Mouse (Mus musculus) adipocyte (in vitro differentiated cells): Measurements from ENCODE around the gene Tmie.

Experiments used
- DNase-seq: peaks from one replicate; pipeline ENCODE4 v3.0.0-alpha.2; 2016; ENCODE audit warnings: low spot score

The Tmie gene

GRCm38 (mm10) chr9:110879998-110880561 is at the start of gene Tmie:
Tmie (minus strand) TSS chr9:110880113.
- no peak for DNase-seq

- peak; percentile 70 for DNase-seq
These were observed 42.8 kb upstream of the Tmie start for GRCm38 (mm10) chr9:110922759-110923158.

- no peak for DNase-seq
These were observed 40.9 kb upstream of the Tmie start for GRCm38 (mm10) chr9:110920665-110921419.

GRCm38 (mm10) chr9:110916786-110917185 is 36.9 kb upstream of the Tmie start, which contains the start of gene Fam240a:
Fam240a (minus strand) TSS chr9:110916861.
- no peak for DNase-seq

- no peak for DNase-seq
These were observed 35.6 kb upstream of the Tmie start for GRCm38 (mm10) chr9:110915466-110915865.

GRCm38 (mm10) chr9:110914631-110915236 is 34.8 kb upstream of the Tmie start:
- no peak for DNase-seq

- no peak for DNase-seq
These were observed 29.6 kb upstream of the Tmie start for GRCm38 (mm10) chr9:110909371-110909967.

- no peak for DNase-seq
These were observed 28.7 kb upstream of the Tmie start for GRCm38 (mm10) chr9:110908631-110909016.

GRCm38 (mm10) chr9:110907838-110908630 is 28.1 kb upstream of the Tmie start:
- no peak for DNase-seq

GRCm38 (mm10) chr9:110907201-110907837 is 27.4 kb upstream of the Tmie start:
- DNase-seq: no peak

GRCm38 (mm10) chr9:110902271-110902670 is 22.4 kb upstream of the Tmie start:
- peak; percentile 57 for DNase-seq

- DNase-seq: no peak
These were observed 21.3 kb upstream of the Tmie start for GRCm38 (mm10) chr9:110901204-110901603.

GRCm38 (mm10) chr9:110899451-110900008 is 19.6 kb upstream of the Tmie start:
- DNase-seq: no peak

- DNase-seq: no peak
These were observed 16.7 kb upstream of the Tmie start for GRCm38 (mm10) chr9:110896595-110896994.

- DNase-seq: no peak
These were observed 16.1 kb upstream of the Tmie start for GRCm38 (mm10) chr9:110895994-110896393.

- DNase-seq: no peak
These were observed 15.6 kb upstream of the Tmie start for GRCm38 (mm10) chr9:110895507-110895906.

GRCm38 (mm10) chr9:110893429-110893828 is 13.5 kb upstream of the Tmie start:
- DNase-seq: no peak

- DNase-seq: no peak
These were observed 12.6 kb upstream of the Tmie start for GRCm38 (mm10) chr9:110892552-110892951.

- DNase-seq: no peak
These were observed 11.3 kb upstream of the Tmie start for GRCm38 (mm10) chr9:110891077-110891828.

GRCm38 (mm10) chr9:110890026-110890783 is 10.3 kb upstream of the Tmie start:
- no peak for DNase-seq
